Mouse (Mus musculus) left cerebral cortex, adult 2 months (tissue): ENCODE data around the gene Tlcd2. TPM values are rescaled to one million over a fixed set of nuclear protein-coding genes. Genes with fewer than 3 reads are reported as not detected.

Experiments
- DNase-seq, 2 experiments: peaks; one replicate each; pipeline ENCODE4 v3.0.0; 2021 to 2022; ENCODE audit warnings: low spot score in 2 of 2, mixed read lengths in 1 of 2; ENCODE audit errors: extremely low spot score in 1 of 2
- H3K27ac ChIP-seq: fragments of 200-600 bp; 2 replicates; pipeline ENCODE4 v1.8.1; 2022
- H3K4me3 ChIP-seq: fragments of 200-600 bp; 2 replicates; pipeline ENCODE4 v1.8.1; 2022
- CTCF ChIP-seq: fragments of 200-600 bp; IDR thresholded peaks from 2 replicates; pipeline ENCODE4 v1.8.1; 2022; ENCODE audit warnings: antibody characterized with exemption, mild to moderate bottlenecking, moderate library complexity
- intact Hi-C: fragments of 180-260 bp; cut with DNase I; formaldehyde crosslinking; loops from one replicate; pipeline ENCODE4 v1.15.1; 2025
- long read RNA-seq, 2 experiments: library from polyadenylated mRNA; stranded (forward); transcript quantifications; one replicate each; pipeline ENCODE4 v2.0.0; 2021; ENCODE audit warnings: borderline mapping rate in 2 of 2
- total RNA-seq, 2 experiments: library from RNA; stranded (reverse); gene quantifications; 2 replicates each; pipeline ENCODE4 v1.2.3; 2021

Gene Tlcd2
- under 1 TPM; 0.51 to 0.66 TPM for total RNA-seq
- long read RNA-seq, experiment 1, partial matches to known transcripts, result 0 of 1 reads
- long read RNA-seq, experiment 1, other reads (novel, unspliced or antisense), result 1 of 1 reads
- long read RNA-seq, experiment 2, partial matches to known transcripts, result 0 of 5 reads
- long read RNA-seq, experiment 2, other reads (novel, unspliced or antisense), result 5 of 5 reads

GRCm38 (mm10) chr11:75460844-75461742 is at the start of gene Tlcd2:
TSS of gene Tlcd2 (plus strand) at chr11:75461715.
- peak; percentile 98 to 99 for DNase-seq
- intact Hi-C loops, result loop anchor here (2.0 to 5.0 kb wide), 2 partner anchors 269 to 288 kb away; partner anchors contain the start of genes Dph1 and Rtn4rl1
- peak within 1 kb of the TSS; percentile 84 for H3K4me3 ChIP-seq
- peak within 1 kb of the TSS; percentile 95 for H3K27ac ChIP-seq
- TF ChIP-seq CTCF, result no peak

- Histone ChIP-seq H3K4me3 (no peak overlapping the region), H3K27ac (no peak overlapping the region)
- DNase-seq, result no peak
- no peak for TF ChIP-seq CTCF
- intact Hi-C loops, result no loop called here
Observed at GRCm38 (mm10) chr11:75415096-75415495, 46.4 kb upstream of the Tlcd2 start.

- no peak overlapping the region for H3K27ac ChIP-seq
- no peak overlapping the region for H3K4me3 ChIP-seq
- intact Hi-C loops, result no loop called here
- no peak for TF ChIP-seq CTCF
- DNase-seq, result no peak
Observed at GRCm38 (mm10) chr11:75415994-75416393, 45.5 kb upstream of the Tlcd2 start.

GRCm38 (mm10) chr11:75420037-75420436 is 41.5 kb upstream of the Tlcd2 start:
- no peak overlapping the region for H3K4me3 ChIP-seq
- no peak for TF ChIP-seq CTCF
- no peak overlapping the region for H3K27ac ChIP-seq
- DNase-seq, result no peak
- intact Hi-C loops, result no loop called here

GRCm38 (mm10) chr11:75420810-75421374 is 40.6 kb upstream of the Tlcd2 start:
- no peak overlapping the region for H3K4me3 ChIP-seq
- no peak for DNase-seq
- H3K27ac ChIP-seq, result no peak overlapping the region
- intact Hi-C loops, result no loop called here
- TF ChIP-seq CTCF, result no peak

- Histone ChIP-seq H3K27ac (no peak overlapping the region), H3K4me3 (no peak overlapping the region)
- TF ChIP-seq CTCF, result no peak
- no peak for DNase-seq
- intact Hi-C loops, result no loop called here
Observed at GRCm38 (mm10) chr11:75421375-75422012, 40.0 kb upstream of the Tlcd2 start.

GRCm38 (mm10) chr11:75422013-75422792 is 39.3 kb upstream of the Tlcd2 start, which contains the start of gene Serpinf1:
TSS of gene Serpinf1 (minus strand) at chr11:75422701.
- intact Hi-C loops, result no loop called here

GRCm38 (mm10) chr11:75423091-75423490 is 38.4 kb upstream of the Tlcd2 start:
- intact Hi-C loops, result no loop called here
- no peak for DNase-seq
- TF ChIP-seq CTCF, result no peak
- no peak overlapping the region for H3K4me3 ChIP-seq
- no peak overlapping the region for H3K27ac ChIP-seq

More at GRCm38 (mm10) chr11:75422013-75422792, 39.3 kb upstream of the Tlcd2 start, which contains the start of gene Serpinf1:
- H3K4me3 ChIP-seq, result no peak within 1 kb of the TSS
- no peak within 1 kb of the TSS for H3K27ac ChIP-seq
- no peak for DNase-seq
- no peak for TF ChIP-seq CTCF

GRCm38 (mm10) chr11:75424033-75424432 is 37.5 kb upstream of the Tlcd2 start:
- intact Hi-C loops, result no loop called here
- no peak for DNase-seq
- H3K27ac ChIP-seq, result no peak overlapping the region
- no peak overlapping the region for H3K4me3 ChIP-seq
- TF ChIP-seq CTCF, result no peak

- TF ChIP-seq CTCF, result no peak
- intact Hi-C loops, result no loop called here
- no peak overlapping the region for H3K27ac ChIP-seq
- DNase-seq, result no peak
- no peak overlapping the region for H3K4me3 ChIP-seq
Observed at GRCm38 (mm10) chr11:75424459-75424858, 37.1 kb upstream of the Tlcd2 start.
